Mouse (Mus musculus) lung, postnatal 0 days (tissue): ENCODE measurements at regions not wholly inside any gene's neighbourhood (a gene's known extent, or its start where the extent isn't known, plus 50 kb on each side); places are given as distances from the start of the nearest gene placed in this dataset.

Experiments used
- ATAC-seq: fragments of 200-750 bp; cut with Nextera tagmentation; 2 replicates; pipeline ENCODE4 v1.8.0; 2017; ENCODE audit warnings: moderate library complexity
- DNase-seq: peaks from one replicate; pipeline ENCODE4 v3.0.0-alpha.2; 2016; ENCODE audit warnings: low spot score
- H3K27ac ChIP-seq: fragments of 300-500 bp; sonication (generic); 2 replicates; pipeline ENCODE4 v1.5.1; 2014; ENCODE audit warnings: antibody characterized with exemption, mild to moderate bottlenecking, low read length, mixed read lengths
- H3K27me3 ChIP-seq: fragments of 300-500 bp; sonication (generic); replicated peaks from 2 replicates; pipeline ENCODE4 v1.6.1; 2014; ENCODE audit warnings: low read length, mixed read lengths; ENCODE audit not compliant: insufficient read depth
- H3K36me3 ChIP-seq: fragments of 300-500 bp; sonication (generic); 2 replicates; pipeline ENCODE4 v1.6.1; 2014; ENCODE audit warnings: low read length, mixed read lengths; ENCODE audit not compliant: insufficient read depth
- H3K4me1 ChIP-seq: fragments of 300-500 bp; sonication (generic); 2 replicates; pipeline ENCODE4 v1.6.1; 2014; ENCODE audit warnings: antibody characterized with exemption, low read depth, low read length, mixed read lengths; ENCODE audit not compliant: insufficient read depth
- H3K4me2 ChIP-seq: fragments of 300-500 bp; sonication (generic); replicated peaks from 2 replicates; pipeline ENCODE4 v1.6.1; 2014; ENCODE audit warnings: low read depth, mild to moderate bottlenecking, low read length, moderate library complexity, mixed read lengths
- H3K4me3 ChIP-seq: fragments of 300-500 bp; sonication (generic); 2 replicates; pipeline ENCODE4 v1.5.1; 2014; ENCODE audit warnings: low read depth, low read length
- H3K9ac ChIP-seq: fragments of 300-500 bp; sonication (generic); replicated peaks from 2 replicates; pipeline ENCODE4 v1.6.1; 2014; ENCODE audit warnings: low read depth, mild to moderate bottlenecking
- H3K9me3 ChIP-seq: fragments of 300-500 bp; sonication (generic); 2 replicates; pipeline ENCODE4 v1.6.1; 2016; ENCODE audit warnings: low read length, mixed read lengths
- CTCF ChIP-seq: IDR thresholded peaks from 2 replicates; pipeline ENCODE4 v1.5.1; 2016; ENCODE audit warnings: antibody characterized with exemption, mild to moderate bottlenecking
- EP300 ChIP-seq: IDR thresholded peaks from 2 replicates; pipeline ENCODE4 v1.6.1; 2016; ENCODE audit warnings: antibody characterized with exemption, mild to moderate bottlenecking, control low read depth
- whole genome bisulfite sequencing: fragments of 180-500 bp; shearing (Covaris S2); extraction: QIAGEN DNeasy Blood & Tissue Kit; methylation state at CpG from one replicate; pipeline ENCODE4 v1.1.7; 2014; 5-methylcytosine and 5-hydroxymethylcytosine counted together

DNA sequence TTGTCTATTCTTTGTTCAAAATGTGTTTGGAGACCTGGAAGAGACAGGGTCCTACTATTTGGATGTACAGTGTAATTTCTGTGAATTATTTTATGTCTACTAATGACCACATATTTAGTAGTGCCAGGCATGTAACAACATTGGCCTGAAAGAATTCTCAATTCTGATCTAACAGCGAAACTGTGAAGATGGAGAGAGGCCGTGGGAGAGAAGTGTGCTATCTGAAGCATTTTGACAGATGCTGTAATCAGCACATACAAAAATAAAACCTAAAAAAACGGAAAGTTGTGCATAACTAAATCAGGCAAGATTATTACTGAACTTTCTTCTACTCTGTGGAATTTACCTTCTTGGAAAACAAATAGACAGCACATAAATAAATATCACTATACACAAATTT is 61.4 kb upstream of the Ppfia2 start:
- Histone ChIP-seq H3K9ac (no peak overlapping the region), H3K27ac (no peak overlapping the region), H3K4me2 (no peak overlapping the region), H3K27me3 (no peaks in the 10 kb centered on the region), H3K4me1 (no peaks in the 10 kb centered on the region), H3K9me3 (no peaks in the 10 kb centered on the region), H3K36me3 (no peaks in the 10 kb centered on the region), H3K4me3 (no peak overlapping the region)
- TF ChIP-seq EP300: no peak
- ATAC-seq (no peak), DNase-seq (no peak)
- 71% methylated on average over 3 of the region's 3 CpGs for WGBS

GRCm38 (mm10) chr10:106413181-106413580 is 57.0 kb upstream of the Ppfia2 start:
- Histone ChIP-seq H3K4me3 (no peak overlapping the region), H3K27me3 (no peaks in the 10 kb centered on the region), H3K36me3 (no peaks in the 10 kb centered on the region), H3K9ac (no peak overlapping the region), H3K9me3 (no peaks in the 10 kb centered on the region), H3K4me1 (no peaks in the 10 kb centered on the region), H3K4me2 (no peak overlapping the region), H3K27ac (no peak overlapping the region)
- TF ChIP-seq CTCF (no peak), EP300 (no peak)
- DNase-seq (no peak), ATAC-seq (no peak)
- 44% methylated on average over 4 of the region's 4 CpGs for WGBS

DNA sequence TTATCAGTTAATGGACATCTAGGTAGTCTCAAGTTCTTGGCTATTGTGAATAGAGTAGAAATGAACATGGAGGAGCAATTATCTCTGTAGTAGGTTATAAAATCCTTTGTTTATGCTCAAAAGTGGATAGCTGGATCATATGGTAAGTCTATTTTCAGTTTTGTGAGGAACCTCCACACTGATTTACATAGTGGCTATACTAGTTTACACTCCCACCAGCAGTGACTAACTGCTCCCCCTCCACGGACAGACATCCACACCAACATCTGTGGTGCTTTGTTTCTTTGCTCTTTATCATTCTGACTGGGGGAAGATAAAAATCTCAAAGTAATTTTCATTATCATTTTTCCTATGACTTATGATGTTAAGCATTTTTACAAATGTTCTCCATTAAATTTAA is 55.1 kb upstream of the Ppfia2 start:
- 76% methylated on average over 1 of the region's 1 CpGs for WGBS
- no peak overlapping the region for H3K4me2 ChIP-seq
- ATAC-seq: no peak

GRCm38 (mm10) chr10:106417156-106417555 is 53.0 kb upstream of the Ppfia2 start:
- Histone ChIP-seq H3K9ac (no peak overlapping the region), H3K9me3 (no peaks in the 10 kb centered on the region), H3K27ac (no peak overlapping the region), H3K27me3 (no peaks in the 10 kb centered on the region), H3K36me3 (no peaks in the 10 kb centered on the region), H3K4me3 (no peak overlapping the region), H3K4me2 (no peak overlapping the region), H3K4me1 (no peaks in the 10 kb centered on the region)
- TF ChIP-seq EP300: no peak
- no peak for TF ChIP-seq CTCF
- DNase-seq (no peak), ATAC-seq (no peak)

More for the DNA sequence above, 55.1 kb upstream of the Ppfia2 start:
- Histone ChIP-seq H3K9me3 (no peaks in the 10 kb centered on the region), H3K27ac (no peak overlapping the region), H3K36me3 (no peaks in the 10 kb centered on the region), H3K27me3 (no peaks in the 10 kb centered on the region), H3K9ac (no peak overlapping the region), H3K4me3 (no peak overlapping the region), H3K4me1 (no peaks in the 10 kb centered on the region)
- no peak for DNase-seq
- TF ChIP-seq CTCF (no peak), EP300 (no peak)
